Mouse (Mus musculus) embryonic facial prominence, embryonic 14.5 days (tissue): Measurements from ENCODE around the gene Bmpr1b. TPM values are rescaled to one million over a fixed set of nuclear protein-coding genes. Genes with fewer than 3 reads are reported as not detected.
"Not testable (repeated sequence)": the region's sequence is repeated elsewhere in the genome, so short reads cannot be mapped to it uniquely, and the experiment has no call there.

Source experiments
- ATAC-seq: fragments of 200-750 bp; cut with Nextera tagmentation; 2 replicates; pipeline ENCODE4 v1.8.0; 2017; ENCODE audit warnings: low read depth, moderate number of reproducible peaks, moderate TSS enrichment
- DNase-seq: peaks from one replicate; pipeline ENCODE4 v3.0.0-alpha.2; 2015; ENCODE audit warnings: low spot score
- H3K27ac ChIP-seq: fragments of 300-500 bp; sonication (generic); replicated peaks from 2 replicates; pipeline ENCODE4 v1.5.1; 2014; ENCODE audit warnings: low read depth, mild to moderate bottlenecking, low read length, moderate library complexity
- H3K27me3 ChIP-seq: fragments of 300-500 bp; sonication (generic); replicated peaks from 2 replicates; pipeline ENCODE4 v1.6.1; 2014; ENCODE audit warnings: low read length; ENCODE audit not compliant: control insufficient read depth, insufficient read depth
- H3K36me3 ChIP-seq: fragments of 300-500 bp; sonication (generic); 2 replicates; pipeline ENCODE4 v1.6.1; 2014; ENCODE audit warnings: low read length, mixed read lengths; ENCODE audit not compliant: control insufficient read depth, insufficient read depth
- H3K4me1 ChIP-seq: fragments of 300-500 bp; sonication (generic); 2 replicates; pipeline ENCODE4 v1.6.1; 2014; ENCODE audit warnings: antibody characterized with exemption, low read length; ENCODE audit not compliant: control insufficient read depth, insufficient read depth
- H3K4me2 ChIP-seq: fragments of 300-500 bp; sonication (generic); 2 replicates; pipeline ENCODE4 v1.6.1; 2014; ENCODE audit warnings: low read depth, mild to moderate bottlenecking, low read length, moderate library complexity, mixed read lengths
- H3K4me3 ChIP-seq: fragments of 300-500 bp; sonication (generic); 2 replicates; pipeline ENCODE4 v1.5.1; 2014; ENCODE audit warnings: low read depth, mild to moderate bottlenecking, low read length
- H3K9ac ChIP-seq: fragments of 300-500 bp; sonication (generic); 2 replicates; pipeline ENCODE4 v1.6.1; 2014; ENCODE audit warnings: low read depth, mild to moderate bottlenecking, low read length, moderate library complexity, mixed read lengths
- H3K9me3 ChIP-seq: fragments of 300-500 bp; sonication (generic); 2 replicates; pipeline ENCODE4 v1.6.1; 2016; ENCODE audit warnings: low read length; ENCODE audit not compliant: control insufficient read depth
- WGBS: fragments of 180-500 bp; shearing (Covaris S2); extraction: QIAGEN DNeasy Blood & Tissue Kit; methylation state at CpG from one replicate; pipeline ENCODE4 v1.1.7; 2014; 5-methylcytosine and 5-hydroxymethylcytosine counted together
- polyA plus RNA-seq: library from polyadenylated mRNA; unstranded; fragments of >200 nt; fragmentation: Nextera tagmentation; extraction: Ambion mirVana; gene quantifications from 2 replicates; pipeline ENCODE4 v1.2.1, GENCODE M21; 2014

Bmpr1b gene
- 7.1 and 9.1 TPM in 2 replicates for polyA plus RNA-seq

GRCm38 (mm10) chr3:142168863-142169521 lies at the start of gene Bmpr1b:
Bmpr1b (minus strand) TSS chr3:142169425.
- H3K27ac ChIP-seq = peak within 1 kb of the TSS; percentile 70
- no peaks in the 10 kb centered on the region; the same call in 1 of the 2 replicates for H3K4me1 ChIP-seq
- H3K4me3 ChIP-seq = peak within 1 kb of the TSS; percentile 69
- peak within 1 kb of the TSS; percentile 96 for H3K4me2 ChIP-seq
- peaks cover 34% of the 10 kb centered on the region; the same call in 1 of the 2 replicates for H3K27me3 ChIP-seq
- DNase-seq (peak; percentile 92), ATAC-seq (peak; percentile 91)
- WGBS = 0% methylated on average over 41 of the region's 65 CpGs
- peak within 1 kb of the TSS; percentile 77 for H3K9ac ChIP-seq
- H3K9me3 ChIP-seq = no peaks in the 10 kb centered on the region
- no peaks in the 10 kb centered on the region for H3K36me3 ChIP-seq

- Histone ChIP-seq H3K27ac (no peak overlapping the region), H3K4me1 (no peaks in the 10 kb centered on the region), H3K4me2 (no peak overlapping the region), H3K27me3 (no peaks in the 10 kb centered on the region), H3K9me3 (no peaks in the 10 kb centered on the region), H3K4me3 (no peak overlapping the region), H3K9ac (no peak overlapping the region), H3K36me3 (no peaks in the 10 kb centered on the region)
- DNase-seq = no peak
- 29% methylated on average over 2 of the region's 2 CpGs for WGBS
- ATAC-seq = no peak
Measured at GRCm38 (mm10) chr3:142212821-142213220, 43.6 kb upstream of the Bmpr1b start.

- no peak overlapping the region for H3K9ac ChIP-seq
- 75% methylated on average over 3 of the region's 3 CpGs for WGBS
- H3K4me1 ChIP-seq = no peaks in the 10 kb centered on the region
- ATAC-seq (no peak), DNase-seq (no peak)
- no peaks in the 10 kb centered on the region for H3K27me3 ChIP-seq
- H3K4me3 ChIP-seq = no peak overlapping the region
- H3K9me3 ChIP-seq = no peaks in the 10 kb centered on the region
- no peaks in the 10 kb centered on the region for H3K36me3 ChIP-seq
- H3K4me2 ChIP-seq = no peak overlapping the region
- no peak overlapping the region for H3K27ac ChIP-seq
Measured at GRCm38 (mm10) chr3:142212186-142212585, 43.0 kb upstream of the Bmpr1b start.

GRCm38 (mm10) chr3:142209981-142210380 lies 40.8 kb upstream of the Bmpr1b start:
- H3K27me3 ChIP-seq = no peaks in the 10 kb centered on the region
- 51% methylated on average over 6 of the region's 6 CpGs for WGBS
- no peaks in the 10 kb centered on the region for H3K4me1 ChIP-seq
- no peak overlapping the region for H3K4me3 ChIP-seq
- no peak for DNase-seq
- no peaks in the 10 kb centered on the region for H3K9me3 ChIP-seq
- H3K27ac ChIP-seq = no peak overlapping the region
- H3K36me3 ChIP-seq = no peaks in the 10 kb centered on the region
- ATAC-seq = no peak
- no peak overlapping the region for H3K4me2 ChIP-seq
- H3K9ac ChIP-seq = no peak overlapping the region

GRCm38 (mm10) chr3:142209057-142209456 lies 39.8 kb upstream of the Bmpr1b start:
- Histone ChIP-seq H3K27ac (no peak overlapping the region), H3K9me3 (no peaks in the 10 kb centered on the region), H3K9ac (no peak overlapping the region), H3K4me1 (no peaks in the 10 kb centered on the region), H3K4me3 (no peak overlapping the region), H3K4me2 (no peak overlapping the region), H3K27me3 (no peaks in the 10 kb centered on the region), H3K36me3 (no peaks in the 10 kb centered on the region)
- DNase-seq (peak; percentile 62), ATAC-seq (no peak)
- WGBS = 70% methylated on average over 11 of the region's 11 CpGs

GRCm38 (mm10) chr3:142207488-142207887 lies 38.3 kb upstream of the Bmpr1b start:
- H3K9ac ChIP-seq = no peak overlapping the region
- 85% methylated on average over 6 of the region's 6 CpGs for WGBS
- H3K36me3 ChIP-seq = no peaks in the 10 kb centered on the region
- ATAC-seq = no peak
- no peak for DNase-seq
- H3K4me1 ChIP-seq = no peaks in the 10 kb centered on the region
- H3K27me3 ChIP-seq = no peaks in the 10 kb centered on the region
- no peak overlapping the region for H3K4me3 ChIP-seq
- H3K27ac ChIP-seq = no peak overlapping the region
- no peak overlapping the region for H3K4me2 ChIP-seq
- no peaks in the 10 kb centered on the region for H3K9me3 ChIP-seq

- H3K4me2 ChIP-seq = no peak overlapping the region
- no peak overlapping the region for H3K9ac ChIP-seq
- WGBS = 79% methylated on average over 3 of the region's 3 CpGs
- H3K27me3 ChIP-seq = no peaks in the 10 kb centered on the region
- DNase-seq (no peak), ATAC-seq (no peak)
- H3K36me3 ChIP-seq = no peaks in the 10 kb centered on the region
- H3K4me1 ChIP-seq = no peaks in the 10 kb centered on the region
- no peak overlapping the region for H3K4me3 ChIP-seq
- no peak overlapping the region for H3K27ac ChIP-seq
- no peaks in the 10 kb centered on the region for H3K9me3 ChIP-seq
Measured at GRCm38 (mm10) chr3:142206316-142206715, 37.1 kb upstream of the Bmpr1b start.

GRCm38 (mm10) chr3:142196142-142196541 lies 26.9 kb upstream of the Bmpr1b start:
- Histone ChIP-seq H3K4me2 (no peak overlapping the region), H3K36me3 (no peaks in the 10 kb centered on the region), H3K9me3 (no peaks in the 10 kb centered on the region), H3K27ac (no peak overlapping the region), H3K4me3 (no peak overlapping the region), H3K4me1 (no peaks in the 10 kb centered on the region), H3K9ac (no peak overlapping the region), H3K27me3 (no peaks in the 10 kb centered on the region)
- 85% methylated on average over 8 of the region's 8 CpGs for WGBS
- no peak for DNase-seq
- no peak for ATAC-seq

GRCm38 (mm10) chr3:142191627-142192026 lies 22.4 kb upstream of the Bmpr1b start:
- H3K36me3 ChIP-seq, H3K9me3 ChIP-seq, H3K4me2 ChIP-seq, H3K4me1 ChIP-seq, ATAC-seq, H3K27ac ChIP-seq, H3K9ac ChIP-seq, H3K4me3 ChIP-seq, H3K27me3 ChIP-seq, DNase-seq: not testable (repeated sequence)
